Mouse (Mus musculus): ENCODE data around the gene Gm11568.

DNA sequence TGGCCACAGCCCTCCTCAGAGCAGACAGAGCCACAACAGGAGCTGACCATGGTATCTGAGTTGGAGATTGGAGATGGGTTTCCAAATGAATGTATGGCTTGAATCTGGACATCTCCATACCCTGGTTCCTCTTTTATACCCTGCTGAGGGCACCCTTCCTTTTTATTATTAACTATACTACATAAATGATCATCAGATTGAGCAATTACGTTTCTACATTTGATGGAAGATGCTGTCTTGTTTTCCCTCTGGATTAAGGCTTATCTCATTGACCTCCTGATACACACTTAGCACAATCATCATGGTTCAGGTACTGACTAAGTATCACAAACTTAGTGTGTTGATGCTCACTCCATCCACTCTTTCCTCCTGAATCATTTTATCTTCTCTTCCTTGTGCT lies 19.8 kb upstream of the Gm11568 start, which contains the start of gene 2300003K06Rik:
- TF ChIP-seq EP300 (IDR thresholded peaks at IDR 0.05; ENCODE audit: insufficient read depth, low read depth, low read length) (no peak), CTCF (IDR thresholded peaks at IDR 0.05; ENCODE audit: low read depth, low read length) (no peak)
